Mouse (Mus musculus) T-helper 1 cell (primary cell): Measurements from ENCODE around the gene Snrnp35.

Experiments
- in situ Hi-C: fragments of 300-600 bp; cut with MboI, MseI; formaldehyde crosslinking; loops from one replicate; pipeline ENCODE4 v1.15.1; 2025; ENCODE audit warnings: high pct_unique_total_duplicates

Gene Snrnp35

DNA sequence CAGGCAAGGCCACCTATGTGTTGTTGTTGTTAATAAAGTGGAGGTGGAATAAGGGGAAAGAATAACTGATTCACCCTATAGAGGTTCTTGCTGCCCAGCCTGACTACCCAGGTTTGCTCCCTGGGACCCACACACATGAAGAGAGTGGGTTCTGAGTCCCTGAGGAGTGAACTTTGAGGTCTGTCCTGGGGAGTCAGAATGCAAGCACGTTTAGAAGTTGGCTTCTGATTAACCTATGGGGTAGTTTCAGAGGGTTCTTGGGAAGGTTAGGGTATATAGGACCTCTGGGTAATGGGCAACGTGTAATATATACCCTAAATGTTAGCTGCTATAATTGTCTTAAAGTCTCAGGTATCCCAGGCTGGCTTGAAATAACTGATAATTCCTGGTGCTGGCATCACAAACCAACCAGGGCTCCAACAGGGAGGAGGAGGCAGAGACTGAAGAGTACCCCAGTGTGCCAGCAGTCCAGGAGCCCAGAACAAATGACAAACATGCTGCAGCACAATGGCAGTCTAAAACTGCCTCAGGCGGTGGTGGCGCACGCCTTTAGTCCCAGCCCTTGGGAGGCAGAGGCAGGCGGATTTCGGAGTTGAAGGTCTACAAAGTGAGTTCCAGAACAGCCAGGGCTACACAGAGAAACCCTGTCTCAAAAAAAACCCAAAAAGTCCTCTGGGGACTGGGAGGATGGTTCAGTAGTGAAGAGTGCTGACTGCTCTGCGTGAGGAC, 20.5 kb upstream of the Snrnp35 start:
- in situ Hi-C loops = no loop called here

- in situ Hi-C loops = no loop called here
These were observed 19.5 kb upstream of the Snrnp35 start for GRCm38 (mm10) chr5:124463462-124463861.

- in situ Hi-C loops = no loop called here
These were observed 18.0 kb upstream of the Snrnp35 start for GRCm38 (mm10) chr5:124464905-124465304.

- in situ Hi-C loops = no loop called here
These were observed 15.2 kb upstream of the Snrnp35 start for GRCm38 (mm10) chr5:124467766-124468165.

DNA sequence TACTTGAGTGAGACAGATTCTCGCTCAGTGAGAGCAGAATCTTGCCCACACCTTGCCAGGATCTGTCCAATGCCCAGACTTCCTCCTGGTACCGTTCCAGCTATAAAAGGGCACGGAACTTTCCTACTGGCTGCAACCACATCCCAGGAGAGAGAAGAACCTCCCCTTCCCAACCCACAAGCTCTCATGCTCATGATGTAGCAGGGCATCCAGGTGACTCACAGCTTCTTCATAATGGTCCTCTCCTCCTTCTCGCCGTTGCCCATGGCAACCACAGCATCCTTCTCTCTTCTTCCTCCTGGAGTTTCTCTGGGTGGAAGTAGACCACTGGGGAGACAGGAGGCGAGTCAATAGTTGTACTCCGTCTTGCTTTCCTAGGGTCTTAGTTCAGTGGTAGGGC, 14.6 kb upstream of the Snrnp35 start:
- in situ Hi-C loops = no loop called here

- in situ Hi-C loops = no loop called here
These were observed 13.4 kb upstream of the Snrnp35 start for GRCm38 (mm10) chr5:124469486-124469885.

- in situ Hi-C loops = loop anchor here (5.0 kb wide), 1 partner anchor 33 kb away; the partner anchor contains the start of gene Kmt5a
These were observed 12.3 kb upstream of the Snrnp35 start for GRCm38 (mm10) chr5:124470591-124471171.

DNA sequence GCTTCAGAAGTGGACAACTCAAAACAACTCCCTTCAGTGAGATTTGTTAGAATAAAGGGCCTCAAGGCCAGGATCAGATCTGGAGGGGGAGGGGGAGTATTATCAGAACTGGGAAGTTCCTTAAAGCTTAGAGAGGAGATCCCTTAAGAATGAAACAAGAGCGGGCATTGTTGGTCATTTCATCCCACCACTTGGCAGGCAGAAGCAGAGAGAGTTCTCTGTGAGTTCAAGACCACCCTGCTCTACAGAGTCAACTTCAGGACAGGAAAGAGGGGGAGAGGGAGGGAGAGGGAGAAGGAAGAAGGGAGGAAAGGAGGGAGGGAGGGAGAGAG, 4.1 kb upstream of the Snrnp35 start:
- in situ Hi-C loops = no loop called here

- in situ Hi-C loops = loop anchor here (10.0 kb wide), 1 partner anchor 55 kb away; the partner anchor contains the start of gene Rilpl1
These were observed 2.8 kb upstream of the Snrnp35 start for GRCm38 (mm10) chr5:124480119-124480518.

- in situ Hi-C loops = loop anchor here (10.0 kb wide), 1 partner anchor 53 kb away; the partner anchor contains the start of gene Rilpl1
These were observed 1.2 kb upstream of the Snrnp35 start for GRCm38 (mm10) chr5:124481714-124482113.

GRCm38 (mm10) chr5:124482436-124482965, 433 bp upstream of the Snrnp35 start:
- in situ Hi-C loops = loop anchor here (10.0 kb wide), 1 partner anchor 52 kb away; the partner anchor contains the start of gene Rilpl1

- in situ Hi-C loops = loop anchor here (10.0 kb wide), 1 partner anchor 51 kb away; the partner anchor contains the start of gene Rilpl1
These were observed 892 bp downstream of the Snrnp35 start for GRCm38 (mm10) chr5:124483655-124484396.

GRCm38 (mm10) chr5:124485654-124486053, 2.7 kb downstream of the Snrnp35 start:
- in situ Hi-C loops = loop anchor here (10.0 kb wide), 1 partner anchor 49 kb away; the partner anchor contains the start of gene Rilpl1

DNA sequence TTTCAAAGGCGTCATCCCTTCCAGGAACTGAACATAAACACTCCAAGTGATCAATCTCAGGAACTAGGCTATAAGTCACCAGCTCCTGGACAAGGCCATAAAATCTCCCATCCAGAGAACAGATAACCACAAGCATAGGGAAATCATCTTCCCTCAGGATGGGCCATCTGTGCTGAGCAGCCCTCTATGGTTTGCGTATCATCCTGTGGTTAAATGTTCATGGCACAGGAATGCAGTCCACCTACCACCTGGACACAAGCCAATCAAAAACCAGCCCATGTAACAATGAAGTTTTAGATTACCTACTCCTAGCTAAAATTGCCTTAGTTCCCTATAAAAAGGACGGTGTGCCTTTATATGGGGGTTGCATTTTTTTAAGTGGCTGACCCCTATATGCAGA, 6.0 kb downstream of the Snrnp35 start:
- in situ Hi-C loops = loop anchor here (10.0 kb wide), 1 partner anchor 46 kb away; the partner anchor contains the start of gene Rilpl1

- in situ Hi-C loops = no loop called here
These were observed 8.8 kb downstream of the Snrnp35 start for GRCm38 (mm10) chr5:124491732-124492131.

GRCm38 (mm10) chr5:124492618-124493017, 9.7 kb downstream of the Snrnp35 start:
- in situ Hi-C loops = no loop called here

DNA sequence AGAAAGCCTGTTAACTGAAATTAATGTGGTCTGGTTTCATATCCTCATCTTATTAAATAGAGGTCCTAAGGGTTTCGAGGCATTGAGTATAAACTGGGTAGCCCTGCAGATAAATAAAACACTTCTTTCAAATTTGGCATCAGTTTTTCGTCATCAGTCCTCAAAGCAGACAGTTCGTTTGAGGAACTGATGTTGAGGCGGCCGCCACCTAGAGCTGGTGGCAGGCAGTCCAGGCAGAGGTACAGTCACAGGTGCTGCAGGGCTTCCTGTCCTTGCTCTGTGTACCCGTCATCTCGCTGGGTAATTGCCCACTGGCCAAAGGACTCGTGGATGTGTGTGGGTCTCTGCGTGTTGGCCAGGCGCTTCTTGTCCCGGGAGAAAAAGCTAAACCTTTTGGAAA, 10.5 kb downstream of the Snrnp35 start:
- in situ Hi-C loops = no loop called here

DNA sequence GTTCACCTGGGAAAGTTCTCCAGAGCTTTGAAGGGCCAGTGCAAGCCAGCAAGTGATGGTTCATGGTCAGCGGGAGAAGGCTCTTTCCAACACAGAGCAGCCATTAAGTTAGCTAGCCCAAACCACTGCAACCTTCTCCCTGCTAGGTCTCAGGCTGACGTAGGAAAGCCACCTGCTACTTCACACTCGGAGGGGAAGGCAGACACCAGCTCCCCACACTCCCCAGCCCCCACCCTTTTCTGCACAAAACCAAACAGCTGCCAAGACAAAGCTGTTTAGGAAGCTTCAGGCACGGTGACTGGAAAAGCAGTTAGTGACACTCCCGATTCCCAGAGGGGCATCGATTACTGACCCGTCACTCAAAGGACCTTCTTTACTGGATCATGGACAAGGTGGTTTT, 12.6 kb downstream of the Snrnp35 start:
- in situ Hi-C loops = no loop called here

DNA sequence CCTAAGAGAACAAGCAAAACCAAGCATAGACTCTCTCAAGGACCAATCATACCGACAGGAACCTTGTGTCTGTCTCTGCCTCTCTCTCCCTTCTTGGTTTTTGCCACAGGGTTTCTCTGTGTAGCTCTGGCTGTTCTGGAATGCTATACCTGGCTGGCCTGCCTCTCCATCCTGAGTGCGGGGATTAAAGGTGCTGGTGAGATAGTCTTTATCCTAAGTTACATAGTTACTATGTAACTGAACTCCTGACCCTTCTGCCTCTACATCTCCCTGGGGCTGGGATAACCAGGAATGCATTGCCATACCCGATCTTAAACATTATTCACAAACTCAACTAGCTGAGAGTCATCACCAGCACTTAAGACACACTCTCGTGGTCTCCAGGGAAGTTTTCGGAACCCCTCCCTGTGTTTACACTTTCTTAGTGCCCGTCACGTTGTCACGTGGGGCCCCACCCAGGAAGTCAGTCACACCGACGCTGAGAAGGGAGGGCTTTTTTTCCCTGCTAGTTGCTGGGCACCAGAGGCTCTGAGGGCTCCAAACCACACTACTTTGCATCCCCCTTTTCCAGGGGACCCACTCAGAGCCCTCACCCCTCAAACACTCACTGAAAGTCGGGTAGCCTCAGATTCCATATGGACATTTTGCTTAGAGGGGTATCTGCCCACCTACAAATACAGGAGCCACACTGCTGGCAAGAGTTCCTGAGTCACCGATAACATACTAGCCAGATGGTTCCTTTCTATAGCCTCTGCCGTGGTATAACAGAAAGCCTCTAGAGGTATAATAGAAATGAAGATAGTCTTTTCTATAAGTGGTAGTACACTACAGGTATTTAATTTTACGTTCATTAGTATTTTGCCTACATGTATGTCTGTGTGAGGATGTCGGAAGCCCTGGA, 13.9 kb downstream of the Snrnp35 start:
- in situ Hi-C loops = no loop called here

DNA sequence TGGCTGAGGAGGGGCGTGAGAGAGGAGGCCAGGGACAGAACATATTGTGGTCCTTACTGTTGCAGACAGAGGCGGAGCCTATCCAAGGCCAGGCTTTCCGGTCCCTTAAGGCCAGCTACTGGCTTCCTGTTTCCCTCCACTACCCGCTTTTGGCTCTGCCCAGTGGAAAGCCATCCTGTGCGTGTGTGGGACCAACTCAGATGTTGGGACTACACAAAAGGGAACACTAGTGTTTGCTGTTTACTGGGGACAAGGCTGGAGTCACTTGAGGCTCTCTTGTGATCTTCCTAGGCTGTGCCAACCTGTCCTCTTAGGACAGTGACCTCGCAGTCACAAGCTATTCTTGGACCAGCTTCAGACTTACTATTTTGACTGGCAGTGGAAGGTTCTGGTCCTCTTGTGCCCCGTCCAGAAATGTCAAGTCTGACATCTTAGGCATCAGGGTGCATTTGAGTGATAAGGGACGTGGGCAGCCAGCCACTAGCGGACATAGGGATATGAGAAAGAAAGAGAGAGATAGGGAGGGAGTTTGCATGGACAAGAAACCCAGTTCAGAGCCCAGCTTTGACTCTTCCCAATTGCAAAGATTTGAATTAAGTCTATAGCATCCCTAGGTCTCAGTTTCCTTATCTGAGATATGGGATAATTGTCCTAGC, 15.4 kb downstream of the Snrnp35 start:
- in situ Hi-C loops = no loop called here
